Mouse (Mus musculus) adrenal gland, postnatal 36 days (tissue): ENCODE results near the gene Tada2a. TPM values are rescaled to one million over a fixed set of nuclear protein-coding genes. Genes with fewer than 3 reads are reported as not detected.

ENCODE experiments used
- DNase-seq, 2 experiments: peaks; one replicate each; pipeline ENCODE4 v3.0.0; 2021; ENCODE audit warnings: mixed read lengths in 1 of 2
- long read RNA-seq, 2 experiments: library from polyadenylated mRNA; stranded (forward); transcript quantifications; one replicate each; pipeline ENCODE4 v2.0.0; 2021; ENCODE audit warnings: borderline sequencing depth in 2 of 2
- total RNA-seq, 2 experiments: library from RNA; stranded (reverse); gene quantifications; 2 replicates each; pipeline ENCODE4 v1.2.3; 2021

The Tada2a gene
- 10 to 100 TPM; 12.0 to 17.7 TPM for total RNA-seq
- long read RNA-seq, experiment 1, transcript Tada2a-201 (16 exons, 2,151 nt) = major isoform, 14 of 21 reads
- long read RNA-seq, experiment 1, partial matches to known transcripts = 2 of 21 reads
- long read RNA-seq, experiment 1, other reads (novel, unspliced or antisense) = 5 of 21 reads
- long read RNA-seq, experiment 2, partial matches to known transcripts = 1 of 5 reads
- long read RNA-seq, experiment 2, other reads (novel, unspliced or antisense) = 0 of 5 reads

DNA sequence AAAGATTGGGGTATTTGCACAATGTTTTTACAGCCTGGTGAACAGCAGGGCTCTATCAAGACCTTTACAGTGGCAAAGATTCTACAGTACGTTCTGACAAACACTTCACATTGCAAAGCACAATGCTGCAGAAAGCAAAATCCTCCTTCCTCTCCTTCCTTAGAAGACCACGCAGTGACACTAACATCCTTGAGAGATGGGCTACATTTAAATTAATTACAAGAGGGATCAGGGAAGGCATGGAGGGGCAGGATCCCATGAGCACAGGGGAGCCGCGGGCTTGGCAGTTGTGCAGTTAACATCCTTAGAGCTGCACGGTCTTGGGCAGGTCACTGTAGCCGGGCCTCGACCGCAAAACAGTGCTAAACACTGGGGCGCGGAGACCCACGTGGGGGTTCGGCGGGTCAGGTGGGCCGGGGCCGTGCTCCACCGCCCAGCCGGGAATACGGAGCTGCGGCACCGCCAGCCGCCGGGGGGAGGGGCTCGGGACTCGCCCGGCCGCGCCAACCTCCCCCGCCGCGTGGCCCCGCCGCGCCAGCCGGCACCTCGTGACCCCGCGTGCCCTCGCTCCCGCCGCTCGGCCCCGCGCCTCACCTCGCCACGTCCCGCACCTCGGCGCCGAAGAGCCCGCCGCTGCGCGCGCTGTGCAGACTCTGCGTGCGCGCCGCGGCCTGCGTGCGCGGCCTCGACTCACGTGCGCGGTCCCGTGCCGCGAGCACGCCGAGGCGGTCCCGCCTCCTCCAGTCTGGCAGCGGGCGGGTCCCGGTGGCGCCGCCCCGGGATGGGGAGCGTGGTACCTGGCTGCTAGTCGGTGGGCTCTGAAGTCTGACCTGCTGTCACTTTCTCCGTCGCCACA, at the start of gene Tada2a, which contains the start of gene Acaca:
Tada2a (minus strand) TSS at position 658 of the 856 bp plus-strand sequence.
Acaca (plus strand) TSS at position 730 of the 856 bp plus-strand sequence.
- DNase-seq = peak; percentile 81 to 87

DNA sequence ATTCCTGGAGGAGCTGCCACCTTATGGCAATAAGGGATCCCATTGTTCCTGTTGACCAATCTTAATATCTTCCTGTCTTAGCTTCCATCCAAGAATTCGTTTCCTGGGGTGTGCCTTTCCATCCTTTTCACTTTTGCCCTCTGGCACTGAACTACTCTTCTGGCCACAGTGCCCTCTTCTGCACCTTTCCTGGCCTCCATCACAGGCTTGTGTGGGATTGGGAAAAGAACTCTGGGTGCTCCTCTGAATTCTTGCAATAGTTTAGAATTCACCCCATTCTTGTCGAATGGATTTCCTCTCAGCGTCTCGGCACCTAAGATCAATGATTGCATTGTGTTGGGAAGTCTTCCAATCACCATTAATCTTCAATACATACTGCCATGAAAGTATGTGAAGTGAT, 49.2 kb upstream of the Tada2a start:
- no peak for DNase-seq

- no peak for DNase-seq
Observed at GRCm38 (mm10) chr11:84172539-84173435, 43.4 kb upstream of the Tada2a start.

GRCm38 (mm10) chr11:84168701-84169288, 39.4 kb upstream of the Tada2a start:
- DNase-seq = peak; percentile 48 to 55

DNA sequence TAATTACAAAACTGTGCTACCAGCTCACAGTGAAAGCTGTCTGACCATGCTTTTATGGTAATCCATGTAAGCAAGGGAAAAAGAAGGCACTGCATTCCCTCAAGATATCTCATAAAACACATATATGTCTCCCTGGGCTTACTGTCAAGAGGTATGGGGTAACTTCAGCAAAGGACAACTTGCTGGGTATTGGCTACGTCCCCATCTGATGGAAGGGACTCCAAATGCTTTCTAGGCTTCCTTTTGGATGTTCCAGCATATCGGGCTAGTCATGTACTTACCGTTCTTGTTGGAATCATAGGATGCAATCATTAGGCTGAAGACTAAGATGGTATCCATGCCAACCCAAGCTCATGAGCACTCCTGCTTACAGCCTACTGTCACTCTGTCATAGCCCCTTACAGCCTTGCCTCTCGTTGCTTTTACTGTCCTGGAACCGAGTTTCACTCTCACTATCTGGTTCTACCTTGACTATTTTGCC, 37.7 kb upstream of the Tada2a start, which contains the start of gene Gm11437:
Gm11437 (minus strand) TSS at position 431 of the 481 bp plus-strand sequence.
- no peak for DNase-seq

DNA sequence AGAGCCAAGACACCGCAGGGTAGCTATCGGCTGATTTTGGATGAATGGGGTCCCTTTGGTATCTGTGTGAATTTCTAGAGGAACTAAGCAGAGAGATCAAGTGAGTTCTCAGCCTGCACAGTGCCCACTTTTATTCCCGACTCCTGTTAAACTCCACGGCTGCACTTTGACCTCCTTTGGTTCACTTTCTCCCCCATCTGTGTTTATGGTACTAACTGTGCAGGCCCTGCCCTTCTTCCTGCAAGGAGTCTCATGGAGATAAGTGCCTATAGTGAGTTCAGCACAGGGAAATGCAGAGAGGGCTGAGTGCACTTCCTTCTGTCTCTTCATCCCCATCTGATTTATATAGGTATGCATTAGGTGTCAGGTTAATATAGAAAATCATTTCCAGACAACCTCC, 35.2 kb upstream of the Tada2a start:
- no peak for DNase-seq

DNA sequence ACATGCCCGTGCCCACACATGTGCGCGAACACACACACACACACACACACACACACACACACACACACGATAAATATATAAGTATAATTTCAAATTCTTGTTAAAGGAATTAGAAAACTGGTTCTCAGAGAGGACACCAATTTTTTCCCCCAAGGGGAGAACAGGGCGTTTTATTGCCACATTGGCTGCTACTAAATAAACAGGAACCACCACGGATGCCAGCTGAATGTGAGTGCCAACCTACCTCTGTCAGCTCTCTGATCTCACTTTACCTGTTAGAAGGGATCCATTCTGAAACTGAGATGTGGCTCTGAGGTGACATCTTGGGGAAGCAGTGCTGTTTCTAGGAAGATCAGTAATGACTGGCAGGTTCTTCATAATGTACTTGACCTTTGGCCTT, 34.7 kb upstream of the Tada2a start:
- no peak for DNase-seq

- no peak for DNase-seq
Observed at GRCm38 (mm10) chr11:84156535-84157262, 27.3 kb upstream of the Tada2a start.

DNA sequence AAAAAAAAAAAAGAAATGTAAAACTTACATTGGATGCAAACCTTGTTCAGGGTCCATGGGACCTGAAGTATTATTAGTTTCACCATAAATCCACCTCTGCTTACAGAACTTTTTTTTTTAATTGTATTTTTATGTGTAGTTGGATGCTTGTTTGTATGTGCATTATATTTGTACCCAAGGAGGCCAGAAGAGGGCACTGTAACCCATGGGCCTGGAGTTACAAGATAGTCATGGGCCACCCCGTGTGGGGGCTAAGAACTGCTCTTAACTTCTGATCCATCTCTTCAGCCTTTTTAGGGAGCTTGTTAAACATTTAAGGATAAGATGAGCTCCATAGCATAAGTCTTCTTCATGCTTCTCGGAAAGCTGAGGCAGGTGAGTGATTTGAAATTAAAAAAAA, 21.5 kb upstream of the Tada2a start:
- DNase-seq = no peak

- no peak for DNase-seq
Observed at GRCm38 (mm10) chr11:84146081-84146480, 16.7 kb upstream of the Tada2a start.

DNA sequence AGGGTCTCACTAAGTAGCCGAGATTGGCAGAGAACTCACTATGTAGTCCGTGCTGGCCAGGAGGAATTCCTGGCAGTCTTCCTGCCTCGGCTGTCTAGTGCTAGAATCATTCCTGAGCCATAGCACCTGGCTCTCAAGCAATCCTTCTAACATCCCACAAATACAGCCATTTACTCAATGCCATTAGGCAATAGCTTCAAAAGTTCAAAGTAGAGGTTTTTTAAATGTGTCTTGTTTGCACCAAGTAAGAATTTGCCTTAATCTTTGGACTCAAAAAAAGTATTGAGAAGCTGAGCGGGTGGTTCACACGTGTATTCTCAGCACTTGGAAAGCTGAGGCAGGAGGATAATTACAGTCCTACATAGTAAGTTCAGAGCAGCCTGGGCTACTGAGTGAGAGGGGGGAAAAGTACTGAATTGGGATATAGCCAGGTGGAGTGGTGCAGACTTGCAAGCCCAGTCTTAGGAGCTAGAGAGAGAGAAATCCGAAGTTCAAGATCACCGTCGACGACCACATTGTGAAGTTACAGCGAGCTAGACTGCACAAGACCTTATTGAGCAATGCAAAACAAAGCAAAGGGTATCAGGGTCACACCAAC, 15.9 kb upstream of the Tada2a start:
- no peak for DNase-seq

GRCm38 (mm10) chr11:84141752-84142151, 12.4 kb upstream of the Tada2a start:
- peak; percentile 55 to 62 for DNase-seq

DNA sequence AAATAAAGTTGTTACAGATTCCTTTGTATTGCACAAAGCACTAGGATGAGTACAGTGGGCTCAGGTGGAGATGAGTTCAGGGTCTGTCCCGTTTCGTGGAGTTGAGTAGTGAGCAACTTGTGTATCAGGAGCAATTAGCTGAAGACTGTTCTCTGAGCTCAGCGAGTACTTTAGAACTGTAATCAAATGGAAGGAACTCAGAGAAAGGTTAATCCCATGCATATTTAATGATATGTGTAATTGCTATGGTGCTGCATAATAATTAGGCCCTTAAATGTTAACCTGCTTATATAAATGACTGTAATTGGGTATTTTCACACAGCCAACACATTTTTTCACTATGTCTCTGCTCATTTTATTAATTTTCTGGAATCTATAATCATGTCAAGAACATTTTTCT, 7.1 kb upstream of the Tada2a start:
- DNase-seq = no peak

- no peak for DNase-seq
Observed at GRCm38 (mm10) chr11:84134331-84134860, 5.0 kb upstream of the Tada2a start.

DNA sequence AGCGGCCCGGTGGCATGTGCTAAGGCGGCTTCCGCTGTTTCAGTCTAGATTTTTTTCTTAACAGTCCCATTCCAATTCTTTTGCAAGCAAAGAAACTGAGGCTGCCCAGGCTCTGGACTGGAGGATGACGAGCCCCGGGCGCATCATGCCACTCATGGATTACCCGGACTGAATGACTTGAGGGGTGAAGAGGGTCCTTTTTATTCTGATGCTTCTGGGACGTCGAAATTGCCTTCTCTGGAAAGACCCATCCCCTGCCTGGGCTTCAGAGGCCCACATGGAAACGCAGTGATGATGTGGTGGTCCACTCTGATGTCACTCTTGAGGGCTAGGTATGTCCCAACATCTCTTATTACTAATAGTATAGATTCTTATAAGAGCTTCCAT, 392 bp upstream of the Tada2a start:
- no peak for DNase-seq

GRCm38 (mm10) chr11:84127977-84128376, 1.4 kb downstream of the Tada2a start:
- no peak for DNase-seq

DNA sequence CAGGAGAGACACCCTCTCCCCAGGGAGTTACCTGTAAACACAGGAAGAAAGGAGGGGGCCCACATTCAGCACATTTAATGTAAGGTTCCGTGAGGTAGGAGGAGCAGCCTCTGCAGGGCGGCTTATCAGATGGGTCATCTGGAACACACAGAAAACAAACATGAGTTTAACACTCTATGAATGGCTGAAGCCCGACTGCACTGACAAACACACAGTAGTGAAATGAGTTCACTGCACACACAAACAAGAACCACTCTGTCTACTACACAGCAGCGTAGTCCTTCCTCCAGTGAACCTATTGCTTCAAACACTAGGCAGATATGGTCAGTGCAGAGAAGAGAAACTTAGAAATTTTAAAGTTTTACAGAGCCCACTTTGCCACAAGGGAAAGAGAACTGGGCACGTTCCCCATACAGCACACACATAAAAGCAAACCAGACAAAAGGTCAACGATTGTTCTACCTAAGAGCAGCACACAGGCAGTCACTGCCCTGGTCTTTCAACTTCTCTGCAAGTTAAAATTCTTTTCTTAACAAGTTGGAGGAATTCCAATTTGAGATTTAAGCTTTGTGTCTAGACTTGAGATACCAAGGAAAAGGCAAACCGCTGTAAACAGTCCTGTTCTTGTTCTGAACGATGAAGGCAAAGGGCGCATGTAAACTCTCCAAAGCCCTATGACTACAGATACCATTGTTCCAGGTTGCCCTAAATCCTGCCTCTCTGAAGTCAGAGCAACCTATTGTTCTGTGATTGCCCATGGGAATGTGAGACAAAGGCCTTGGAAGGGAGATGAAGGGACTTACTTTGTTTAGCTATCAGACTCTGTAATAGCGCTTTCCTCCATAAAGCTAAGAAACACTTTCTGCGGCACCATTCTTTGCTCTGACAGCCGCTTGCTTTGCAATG, 8.1 kb downstream of the Tada2a start:
- no peak for DNase-seq

DNA sequence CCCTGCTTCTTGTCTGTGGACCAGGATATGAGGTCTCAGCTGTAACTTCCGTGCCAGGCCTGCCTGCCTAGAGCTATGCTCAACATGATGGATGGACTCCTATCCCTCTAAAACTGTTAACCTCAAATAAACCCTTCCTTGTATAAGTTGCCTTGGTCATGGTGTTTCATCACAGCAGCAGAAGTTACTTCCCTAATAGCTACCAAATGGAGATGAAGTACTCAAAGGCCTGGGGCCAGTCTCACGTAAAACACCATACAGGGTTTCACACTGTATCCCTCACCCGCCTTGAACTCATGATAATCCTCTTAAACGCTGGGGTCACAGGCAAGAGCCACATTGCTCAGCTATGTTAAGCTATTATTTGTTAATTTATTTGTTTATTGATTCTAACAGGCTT, 12.0 kb downstream of the Tada2a start:
- no peak for DNase-seq

DNA sequence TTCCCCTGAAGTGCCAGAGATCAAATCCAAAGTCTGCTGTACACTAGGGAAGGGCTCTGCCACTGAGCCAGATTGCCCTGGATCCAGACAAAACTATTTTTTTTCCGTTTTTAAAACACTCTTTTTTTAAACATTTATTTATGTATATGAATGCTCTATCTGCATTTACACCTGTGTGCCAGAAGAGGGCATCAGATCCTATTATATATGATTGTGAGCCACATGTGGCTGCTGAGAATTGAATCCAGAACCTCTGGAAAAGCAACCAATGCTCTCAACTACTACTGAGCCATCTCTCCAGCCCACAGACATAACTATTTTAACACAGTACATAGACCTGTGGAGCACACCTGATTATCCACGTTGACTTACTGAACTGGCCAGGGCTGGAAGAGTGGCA, 13.2 kb downstream of the Tada2a start:
- no peak for DNase-seq
